Mouse (Mus musculus) lung, embryonic 15.5 days (tissue): ENCODE data around the gene Srsf9. TPM values are rescaled to one million over a fixed set of nuclear protein-coding genes. Genes with fewer than 3 reads are reported as not detected.
A peak's percentile ranks its signal among the peaks of the same experiment; 100 is the strongest.
"Not testable (repeated sequence)": the region's sequence is repeated elsewhere in the genome, so short reads cannot be mapped to it uniquely, and the experiment has no call there.

Experiments
- ATAC-seq: fragments of 200-750 bp; cut with Nextera tagmentation; 2 replicates; pipeline ENCODE4 v1.8.0; 2017; ENCODE audit warnings: moderate number of reproducible peaks, borderline replicate concordance; ENCODE audit not compliant: low FRiP score, low TSS enrichment; ENCODE audit errors: extremely low read depth
- H3K27ac ChIP-seq: fragments of 300-500 bp; sonication (generic); 2 replicates; pipeline ENCODE4 v1.5.1; 2015; ENCODE audit warnings: moderate library complexity, mild to moderate bottlenecking, inconsistent platforms
- H3K27me3 ChIP-seq: fragments of 300-500 bp; sonication (generic); 2 replicates; pipeline ENCODE4 v1.6.1; 2015; ENCODE audit warnings: inconsistent platforms
- H3K36me3 ChIP-seq: fragments of 300-500 bp; sonication (generic); 2 replicates; pipeline ENCODE4 v1.6.1; 2015; ENCODE audit warnings: inconsistent platforms
- H3K4me1 ChIP-seq: fragments of 300-500 bp; sonication (generic); 2 replicates; pipeline ENCODE4 v1.6.1; 2015; ENCODE audit warnings: inconsistent platforms
- H3K4me2 ChIP-seq: fragments of 300-500 bp; sonication (generic); 2 replicates; pipeline ENCODE4 v1.6.1; 2015; ENCODE audit warnings: inconsistent platforms, mild to moderate bottlenecking, moderate library complexity
- H3K4me3 ChIP-seq: fragments of 300-500 bp; sonication (generic); 2 replicates; pipeline ENCODE4 v1.5.1; 2015; ENCODE audit warnings: mild to moderate bottlenecking, inconsistent platforms
- H3K9ac ChIP-seq: fragments of 300-500 bp; sonication (generic); 2 replicates; pipeline ENCODE4 v1.6.1; 2015; ENCODE audit warnings: inconsistent platforms
- H3K9me3 ChIP-seq: fragments of 300-500 bp; sonication (generic); 2 replicates; pipeline ENCODE4 v1.6.1; 2016; ENCODE audit warnings: inconsistent platforms
- WGBS: fragments of 180-500 bp; shearing (Covaris S2); methylation state at CpG from one replicate; pipeline ENCODE4 v1.1.7; 2015; 5-methylcytosine and 5-hydroxymethylcytosine counted together
- polyA plus RNA-seq: library from polyadenylated mRNA; unstranded; fragments of >200 nt; fragmentation: Nextera tagmentation; extraction: Ambion mirVana; gene quantifications from 2 replicates; pipeline ENCODE4 v1.2.1, GENCODE M21; 2015

Gene Srsf9
- polyA plus RNA-seq, 1 experiment from 2014 or later = 262 TPM

DNA sequence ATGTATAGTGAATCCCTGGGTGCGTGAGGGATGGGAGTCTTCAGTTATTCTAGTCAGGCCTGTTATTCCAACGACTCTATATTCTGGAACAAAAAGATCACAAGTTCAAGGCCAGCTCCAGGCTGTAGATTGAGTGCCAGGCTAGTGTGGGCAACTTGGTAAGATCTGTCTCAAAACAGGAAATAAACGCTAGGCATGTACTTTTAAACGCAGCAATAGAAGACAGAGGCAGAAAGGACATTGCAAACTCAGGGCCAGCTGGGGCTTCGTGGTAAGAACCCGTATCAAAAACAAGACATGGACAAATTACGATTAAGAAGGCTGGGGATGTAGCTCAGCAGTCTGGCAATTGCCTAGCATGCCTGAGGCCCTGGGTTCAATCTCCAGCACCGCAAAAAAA, 32.5 kb downstream of the Srsf9 start:
- 78% methylated on average over 8 of the region's 8 CpGs for WGBS
- Histone ChIP-seq H3K27me3 (no peaks in the 10 kb centered on the region), H3K9me3 (no peaks in the 10 kb centered on the region), H3K27ac (no peak overlapping the region), H3K4me1 (no peaks in the 10 kb centered on the region), H3K36me3 (no peaks in the 10 kb centered on the region), H3K9ac (no peak overlapping the region), H3K4me2 (no peak overlapping the region), H3K4me3 (no peak overlapping the region)
- no peak for ATAC-seq

DNA sequence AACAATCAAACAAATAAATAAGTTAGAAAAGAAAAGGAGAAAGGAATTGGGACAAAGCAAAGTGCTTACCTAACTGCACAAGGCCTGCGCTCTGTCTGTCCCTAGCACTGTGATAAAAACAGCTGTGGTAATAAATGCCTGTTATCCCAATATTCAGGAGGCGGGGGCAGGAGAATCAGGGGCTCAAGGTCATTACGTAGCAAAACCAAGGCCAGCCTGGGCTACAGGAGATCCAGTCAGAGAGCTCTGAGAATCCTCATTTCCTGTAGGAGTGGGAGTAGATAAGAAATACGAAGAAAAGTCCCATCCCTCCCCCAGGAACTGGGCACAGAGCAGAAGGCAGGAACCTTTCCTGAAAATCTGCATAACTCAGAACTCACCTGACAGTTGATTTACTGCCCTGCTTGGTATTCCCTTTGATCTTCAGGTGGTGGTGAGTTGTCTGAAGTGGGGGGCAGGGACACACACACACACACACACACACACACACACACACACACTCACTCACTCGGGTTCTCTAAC, 32.9 kb downstream of the Srsf9 start:
- Histone ChIP-seq H3K9ac (no peak overlapping the region), H3K27ac (no peak overlapping the region), H3K27me3 (no peaks in the 10 kb centered on the region), H3K4me2 (no peak overlapping the region), H3K4me3 (no peak overlapping the region), H3K4me1 (no peaks in the 10 kb centered on the region), H3K9me3 (no peaks in the 10 kb centered on the region), H3K36me3 (no peaks in the 10 kb centered on the region)
- WGBS = 51% methylated on average over 5 of the region's 5 CpGs
- no peak for ATAC-seq

DNA sequence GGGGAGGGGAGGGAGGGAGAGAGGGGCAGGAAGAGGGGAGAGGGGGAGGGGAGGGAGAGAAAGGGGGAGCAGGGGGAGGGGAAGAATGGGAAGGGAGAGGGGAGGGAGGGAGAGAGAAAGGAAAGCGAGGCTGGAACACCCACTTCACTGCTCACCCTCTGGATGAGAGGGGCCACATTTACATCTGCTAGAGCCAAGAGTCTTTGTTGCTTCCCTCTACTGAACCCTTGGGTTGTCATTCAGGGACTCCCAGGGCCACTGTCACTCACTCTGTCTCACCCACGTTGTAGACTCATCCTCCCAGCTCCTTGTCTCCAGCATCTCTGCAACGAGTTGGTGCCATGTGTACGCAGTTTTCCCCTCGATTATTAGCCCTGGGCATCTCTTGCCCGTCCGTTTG, 35.2 kb downstream of the Srsf9 start:
- Histone ChIP-seq H3K4me1 (no peaks in the 10 kb centered on the region), H3K9me3 (no peaks in the 10 kb centered on the region), H3K4me2 (no peak overlapping the region), H3K27me3 (no peaks in the 10 kb centered on the region), H3K27ac (no peak overlapping the region), H3K36me3 (no peaks in the 10 kb centered on the region), H3K4me3 (no peak overlapping the region), H3K9ac (no peak overlapping the region)
- no peak for ATAC-seq
- 33% methylated on average over 7 of the region's 7 CpGs for WGBS

DNA sequence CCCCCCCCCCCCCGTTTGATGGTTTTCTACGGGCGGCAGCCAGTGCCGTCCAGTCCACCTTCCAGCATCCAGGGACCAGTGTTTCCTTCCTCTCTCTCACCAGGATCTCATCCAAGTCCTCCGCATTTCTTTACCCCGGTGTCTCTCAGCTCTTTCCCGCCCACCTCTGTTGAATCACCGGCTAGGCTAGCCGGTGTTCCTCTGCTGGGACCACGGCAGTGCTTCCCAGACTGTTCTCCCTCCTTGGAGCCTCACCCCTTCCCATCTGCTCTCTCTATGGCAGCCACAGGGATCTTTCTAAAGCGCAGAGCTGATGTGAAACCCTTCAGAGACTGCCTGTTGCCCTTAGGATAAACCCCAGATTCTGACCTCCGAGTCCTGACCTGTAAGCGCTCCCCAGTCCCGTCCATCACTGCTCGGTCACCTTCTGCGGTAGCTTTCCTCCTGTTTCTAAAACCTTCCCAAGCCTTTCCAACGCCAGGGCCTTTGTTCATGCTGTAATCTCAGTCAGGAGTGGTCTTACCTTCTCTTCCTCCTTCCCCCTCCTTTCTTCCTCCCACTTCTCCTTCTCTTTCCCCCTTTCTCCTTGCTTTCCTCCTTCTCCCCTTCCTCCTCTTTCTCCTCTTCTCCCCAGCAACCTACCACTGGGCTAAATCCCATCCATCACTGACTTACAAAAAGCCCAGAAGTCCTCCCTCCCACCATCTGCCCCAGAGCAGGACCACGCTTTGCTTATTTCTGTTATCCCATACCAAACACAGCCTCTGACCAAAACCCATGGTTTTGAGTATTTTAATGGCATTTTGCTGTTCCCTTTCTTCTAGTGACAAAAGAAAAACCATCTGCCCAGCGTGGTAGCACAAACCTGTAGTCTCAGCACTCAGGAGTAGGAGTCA, 36.1 kb downstream of the Srsf9 start:
- WGBS = 14% methylated on average over 19 of the region's 19 CpGs
- no peaks in the 10 kb centered on the region for H3K9me3 ChIP-seq
- H3K27me3 ChIP-seq = no peaks in the 10 kb centered on the region
- H3K9ac ChIP-seq = no peak overlapping the region
- no peak for ATAC-seq
- no peak overlapping the region for H3K4me2 ChIP-seq
- no peaks in the 10 kb centered on the region for H3K36me3 ChIP-seq
- no peak overlapping the region for H3K27ac ChIP-seq
- no peak overlapping the region for H3K4me3 ChIP-seq
- no peaks in the 10 kb centered on the region for H3K4me1 ChIP-seq

DNA sequence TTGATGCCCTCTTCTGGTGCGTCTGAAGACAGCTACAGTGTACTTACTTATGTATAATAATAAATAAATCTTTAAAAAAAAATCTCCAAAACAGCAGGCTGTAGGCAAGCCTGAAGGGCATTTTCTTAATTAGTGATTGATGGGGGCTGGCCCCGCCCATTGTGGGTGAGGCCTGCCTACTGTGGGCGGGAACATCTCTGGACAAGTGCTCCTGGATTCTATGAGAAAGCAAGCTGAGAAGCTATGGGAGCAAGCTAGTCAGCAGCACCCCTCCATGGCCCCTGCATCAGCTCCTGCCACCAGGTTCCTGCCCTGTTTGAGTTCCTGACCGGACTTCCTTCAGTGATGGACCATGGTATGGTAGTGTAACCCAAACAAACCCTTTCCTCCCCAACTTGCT, 37.8 kb downstream of the Srsf9 start:
- H3K4me3 ChIP-seq = no peak overlapping the region
- no peak overlapping the region for H3K27ac ChIP-seq
- WGBS = 77% methylated on average over 4 of the region's 4 CpGs
- H3K27me3 ChIP-seq = no peaks in the 10 kb centered on the region
- no peak for ATAC-seq
- no peaks in the 10 kb centered on the region for H3K4me1 ChIP-seq
- H3K9ac ChIP-seq = no peak overlapping the region
- no peaks in the 10 kb centered on the region for H3K36me3 ChIP-seq
- no peak overlapping the region for H3K4me2 ChIP-seq
- no peaks in the 10 kb centered on the region for H3K9me3 ChIP-seq

DNA sequence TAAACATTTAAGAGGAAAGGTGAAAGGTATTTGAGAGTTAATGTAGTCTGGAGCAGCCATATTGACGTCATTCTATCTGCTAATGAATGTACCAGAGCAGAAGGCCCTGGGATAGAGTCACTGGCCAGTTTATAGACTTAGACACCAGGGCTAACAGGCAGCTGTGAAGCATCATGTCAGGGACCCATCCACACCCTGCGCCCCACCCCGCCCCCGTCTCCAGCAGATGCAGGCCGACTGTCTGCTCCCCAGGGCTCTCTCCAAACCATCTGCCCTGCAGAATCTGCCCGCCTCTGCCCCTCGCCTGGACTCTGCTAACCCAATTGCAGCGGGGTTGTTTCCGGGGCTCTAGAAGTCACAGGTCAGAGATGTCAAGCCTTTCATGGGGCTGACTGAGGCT, 44.8 kb downstream of the Srsf9 start:
- Histone ChIP-seq H3K4me3 (no peak overlapping the region), H3K4me1 (peaks cover 2% of the 10 kb centered on the region; the same call in 1 of the 2 replicates), H3K9me3 (no peaks in the 10 kb centered on the region), H3K4me2 (no peak overlapping the region), H3K9ac (no peak overlapping the region), H3K27ac (no peak overlapping the region), H3K36me3 (no peaks in the 10 kb centered on the region), H3K27me3 (peaks cover 14% of the 10 kb centered on the region; the same call in 1 of the 2 replicates)
- 36% methylated on average over 9 of the region's 9 CpGs for WGBS
- ATAC-seq = no peak

DNA sequence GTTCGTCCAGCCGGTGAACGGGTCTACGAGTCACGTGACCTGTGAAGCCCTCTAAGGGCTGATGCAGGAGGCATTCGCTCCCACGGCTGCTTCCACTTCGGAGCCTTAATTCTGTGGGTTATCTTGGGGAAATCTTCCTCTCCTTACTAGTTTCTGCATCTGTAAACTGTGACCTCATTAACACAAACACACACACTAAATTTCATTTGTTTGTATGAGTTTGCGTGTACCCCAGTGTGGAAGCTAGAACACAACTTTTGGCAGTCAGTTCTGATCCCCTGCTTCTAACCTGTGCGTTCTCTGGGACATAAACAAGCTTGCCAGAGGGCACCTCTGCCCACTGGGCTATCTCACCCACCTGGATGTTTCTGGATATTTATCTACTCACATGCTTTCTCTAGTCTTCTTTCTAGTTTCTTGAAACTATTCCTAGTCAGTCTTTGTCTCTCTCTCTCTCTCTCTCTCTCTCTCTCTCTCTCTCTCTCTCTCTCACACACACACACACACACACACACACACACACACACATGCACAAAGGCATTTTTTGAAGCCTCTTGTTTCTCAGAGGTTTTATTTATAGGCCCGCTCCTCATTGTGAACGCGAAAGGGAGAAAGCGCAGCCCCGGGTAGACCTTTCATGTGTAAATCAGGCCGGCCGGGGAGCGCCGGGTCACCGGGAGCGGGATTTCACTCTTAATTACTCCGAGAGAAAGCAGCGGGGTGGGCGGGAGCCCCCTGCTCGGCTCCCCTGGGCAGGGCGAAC, 46.6 kb downstream of the Srsf9 start:
- WGBS = 28% methylated on average over 26 of the region's 26 CpGs
- H3K4me1 ChIP-seq = peaks cover 2% of the 10 kb centered on the region; the same call in 1 of the 2 replicates
- peak overlapping the region; percentile 52 for H3K4me2 ChIP-seq
- H3K9me3 ChIP-seq = no peaks in the 10 kb centered on the region
- H3K27me3 ChIP-seq = peaks cover 14% of the 10 kb centered on the region; the same call in 1 of the 2 replicates
- H3K4me3 ChIP-seq = peak overlapping the region; percentile 25
- H3K9ac ChIP-seq = no peak overlapping the region
- ATAC-seq = no peak
- no peaks in the 10 kb centered on the region for H3K36me3 ChIP-seq
- H3K27ac ChIP-seq = no peak overlapping the region

DNA sequence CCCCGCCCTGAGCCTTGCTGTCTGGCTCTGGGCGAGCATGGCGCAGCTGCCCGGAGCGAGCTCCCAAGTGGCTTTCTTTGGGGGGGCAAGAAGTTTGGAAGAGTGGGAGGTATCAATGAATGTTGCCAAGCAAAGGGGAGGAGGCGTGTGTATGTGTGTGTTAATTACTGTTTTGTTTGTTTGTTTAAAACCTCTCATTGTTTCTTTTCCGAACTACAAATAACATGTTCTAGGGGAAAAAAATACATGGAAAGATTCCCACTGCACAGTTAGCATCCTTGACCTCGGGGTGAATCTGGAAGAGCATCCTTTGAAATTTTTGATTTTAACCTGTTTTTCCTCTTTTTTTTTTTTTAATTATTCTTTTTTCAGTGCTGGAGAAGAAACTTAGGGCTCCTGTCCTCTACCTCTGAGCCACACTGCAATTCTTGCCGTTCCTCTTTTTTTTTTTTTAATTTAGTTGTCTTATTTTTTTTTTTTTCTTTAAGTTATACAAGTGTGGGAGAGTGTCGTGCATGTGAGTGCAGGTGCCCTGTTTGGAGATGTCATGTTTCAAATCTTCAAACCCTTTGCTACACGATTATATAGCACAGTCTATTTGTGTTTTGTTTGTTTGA, 47.3 kb downstream of the Srsf9 start:
- H3K27ac ChIP-seq = no peak overlapping the region
- H3K27me3 ChIP-seq = peaks cover 14% of the 10 kb centered on the region; the same call in 1 of the 2 replicates
- H3K4me1 ChIP-seq = peaks cover 2% of the 10 kb centered on the region; the same call in 1 of the 2 replicates
- 20% methylated on average over 11 of the region's 11 CpGs for WGBS
- no peaks in the 10 kb centered on the region for H3K9me3 ChIP-seq
- H3K4me2 ChIP-seq = peak overlapping the region; percentile 52
- no peak for ATAC-seq
- H3K9ac ChIP-seq = no peak overlapping the region
- H3K36me3 ChIP-seq = no peaks in the 10 kb centered on the region
- H3K4me3 ChIP-seq = peak overlapping the region; percentile 25

DNA sequence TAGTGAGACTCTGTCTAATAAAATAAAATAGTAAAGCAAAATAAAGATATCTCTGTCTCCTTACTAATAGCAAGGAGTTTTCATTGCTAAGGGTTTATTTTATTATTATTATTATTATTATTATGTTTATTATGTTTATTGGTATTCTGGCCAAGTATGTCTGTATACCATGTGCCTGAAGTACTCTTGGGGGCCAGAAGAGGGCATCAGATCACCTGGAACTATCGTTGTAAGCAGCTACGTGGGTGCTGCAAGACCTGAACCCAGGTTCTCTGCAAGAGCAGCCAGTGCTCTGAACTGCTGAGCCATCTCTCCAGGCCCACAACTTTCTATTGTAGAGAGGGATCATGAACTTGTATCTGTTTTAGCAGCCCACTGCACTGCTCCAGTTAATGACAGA, 48.5 kb downstream of the Srsf9 start:
- no peak overlapping the region for H3K4me3 ChIP-seq
- no peak overlapping the region for H3K9ac ChIP-seq
- WGBS = 80% methylated on average over 2 of the region's 2 CpGs
- H3K27ac ChIP-seq = no peak overlapping the region
- H3K9me3 ChIP-seq = no peaks in the 10 kb centered on the region
- peaks cover 14% of the 10 kb centered on the region; the same call in 1 of the 2 replicates for H3K27me3 ChIP-seq
- H3K36me3 ChIP-seq = no peaks in the 10 kb centered on the region
- no peak overlapping the region for H3K4me2 ChIP-seq
- peaks cover 2% of the 10 kb centered on the region; the same call in 1 of the 2 replicates for H3K4me1 ChIP-seq
- ATAC-seq = no peak

DNA sequence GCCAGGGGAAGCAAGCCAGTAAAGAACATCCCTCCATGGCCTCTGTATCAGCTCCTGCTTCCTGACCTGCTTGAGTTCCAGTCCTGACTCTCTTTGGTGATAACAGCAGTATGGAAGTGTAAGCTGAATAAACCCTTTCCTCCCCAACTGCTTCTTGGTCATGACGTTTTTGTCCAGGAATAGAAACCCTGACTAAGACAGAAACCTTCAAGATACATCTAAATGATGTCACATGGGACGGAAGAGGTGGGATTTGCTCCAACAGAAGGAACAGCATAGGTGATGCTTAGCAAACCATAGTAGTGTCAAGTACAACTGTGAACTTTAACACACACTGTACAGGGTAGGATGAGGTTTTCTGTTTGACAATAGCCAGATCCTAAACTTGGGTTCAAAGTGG, 51.9 kb downstream of the Srsf9 start:
- not testable (repeated sequence) for H3K4me1 ChIP-seq, ATAC-seq, H3K9me3 ChIP-seq, H3K9ac ChIP-seq, H3K27me3 ChIP-seq, H3K4me3 ChIP-seq, H3K36me3 ChIP-seq, H3K27ac ChIP-seq, H3K4me2 ChIP-seq
- 62% methylated on average over 2 of the region's 2 CpGs for WGBS
